Mouse (Mus musculus): ENCODE data around the gene Cfap73. TPM values are rescaled to one million over a fixed set of nuclear protein-coding genes. Genes with fewer than 3 reads are reported as not detected.

Cfap73 gene
- polyA plus RNA-seq, 1 experiment from 2014 or later, result 0.10 TPM

DNA sequence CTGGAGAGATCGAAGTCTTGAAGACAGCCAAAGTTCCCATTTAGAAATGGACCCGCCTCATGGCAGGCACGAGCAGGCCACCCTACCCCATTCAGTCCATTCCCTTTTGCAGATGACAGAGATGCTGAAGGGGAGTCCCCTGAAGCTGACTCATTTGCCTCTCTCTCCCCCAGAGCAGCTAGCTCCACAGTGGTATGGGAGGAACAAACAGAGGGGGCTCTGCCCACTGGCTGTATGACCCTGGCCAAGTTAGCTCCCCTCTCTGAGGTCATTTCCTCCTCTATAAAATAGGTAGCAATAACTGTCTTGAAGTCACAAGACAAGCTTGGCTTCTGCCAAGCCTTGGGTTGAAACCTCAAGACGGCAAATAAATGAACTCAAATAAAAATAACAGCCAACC lies 50.5 kb downstream of the Cfap73 start:
- 84% methylated on average over 4 of the region's 4 CpGs for WGBS
- no peak for ATAC-seq (ENCODE audit: low FRiP score, low TSS enrichment)
- peaks cover 5% of the 10 kb centered on the region for H3K4me1 ChIP-seq (replicated peaks; ENCODE audit: control insufficient read depth, insufficient read depth)

DNA sequence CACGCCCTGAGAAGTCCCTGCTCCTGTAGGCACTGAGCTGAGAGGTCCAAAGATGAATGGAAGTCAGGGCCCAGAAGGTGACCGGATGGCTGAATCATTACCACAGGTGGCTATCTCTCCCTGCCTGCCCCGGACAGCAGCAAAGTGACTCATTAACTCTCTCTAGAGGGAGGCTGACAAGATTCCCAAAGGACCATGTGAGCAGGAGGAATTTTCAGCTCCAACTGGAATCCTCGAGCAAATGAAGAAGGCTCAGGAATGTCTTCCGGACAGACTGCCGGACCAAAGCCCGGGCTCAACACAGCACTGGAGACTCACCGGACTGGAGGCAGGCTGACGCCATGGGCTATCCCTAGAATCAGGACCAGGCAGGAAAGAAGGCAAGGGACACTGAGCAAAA lies 52.0 kb downstream of the Cfap73 start:
- DNase-seq (ENCODE audit: low spot score), result no peak
- no peak overlapping the region for H3K9ac ChIP-seq (ENCODE audit: low read length)
- H3K4me2 ChIP-seq (replicated peaks; ENCODE audit: low read depth), result no peak overlapping the region
- ATAC-seq (ENCODE audit: low FRiP score, low TSS enrichment), result no peak
- H3K4me1 ChIP-seq (replicated peaks; ENCODE audit: control insufficient read depth, insufficient read depth), result peaks cover 7% of the 10 kb centered on the region
- WGBS, result 78% methylated on average over 9 of the region's 9 CpGs
- H3K9me3 ChIP-seq (ENCODE audit: control insufficient read depth, low read length), result no peaks in the 10 kb centered on the region
- no peaks in the 10 kb centered on the region for H3K27me3 ChIP-seq (ENCODE audit: control insufficient read depth, insufficient read depth, low read length)
- no peak overlapping the region for H3K27ac ChIP-seq (replicated peaks)
- peaks cover 16% of the 10 kb centered on the region; the same call in 1 of the 2 replicates for H3K36me3 ChIP-seq (ENCODE audit: control insufficient read depth, insufficient read depth, low read length)
- H3K4me3 ChIP-seq (ENCODE audit: low read depth, low read length), result no peak overlapping the region
- TF ChIP-seq CTCF (IDR thresholded peaks at IDR 0.05; ENCODE audit: low read depth), result no peak
- no peak for TF ChIP-seq EP300 (optimal IDR thresholded peaks at IDR 0.05)

More for the DNA sequence above, 50.5 kb downstream of the Cfap73 start:
- H3K27me3 ChIP-seq (ENCODE audit: control insufficient read depth, insufficient read depth, low read length), result no peaks in the 10 kb centered on the region
- TF ChIP-seq EP300 (optimal IDR thresholded peaks at IDR 0.05), result no peak
- no peak for TF ChIP-seq CTCF (IDR thresholded peaks at IDR 0.05; ENCODE audit: low read depth)
- DNase-seq (ENCODE audit: low spot score), result no peak
- H3K4me3 ChIP-seq (ENCODE audit: low read depth, low read length), result no peak overlapping the region
- H3K36me3 ChIP-seq (ENCODE audit: control insufficient read depth, insufficient read depth, low read length), result peaks cover 16% of the 10 kb centered on the region; the same call in 1 of the 2 replicates
- H3K9me3 ChIP-seq (ENCODE audit: control insufficient read depth, low read length), result no peaks in the 10 kb centered on the region
- H3K4me2 ChIP-seq (replicated peaks; ENCODE audit: low read depth), result no peak overlapping the region
- no peak overlapping the region for H3K9ac ChIP-seq (ENCODE audit: low read length)
- no peak overlapping the region for H3K27ac ChIP-seq (replicated peaks)

DNA sequence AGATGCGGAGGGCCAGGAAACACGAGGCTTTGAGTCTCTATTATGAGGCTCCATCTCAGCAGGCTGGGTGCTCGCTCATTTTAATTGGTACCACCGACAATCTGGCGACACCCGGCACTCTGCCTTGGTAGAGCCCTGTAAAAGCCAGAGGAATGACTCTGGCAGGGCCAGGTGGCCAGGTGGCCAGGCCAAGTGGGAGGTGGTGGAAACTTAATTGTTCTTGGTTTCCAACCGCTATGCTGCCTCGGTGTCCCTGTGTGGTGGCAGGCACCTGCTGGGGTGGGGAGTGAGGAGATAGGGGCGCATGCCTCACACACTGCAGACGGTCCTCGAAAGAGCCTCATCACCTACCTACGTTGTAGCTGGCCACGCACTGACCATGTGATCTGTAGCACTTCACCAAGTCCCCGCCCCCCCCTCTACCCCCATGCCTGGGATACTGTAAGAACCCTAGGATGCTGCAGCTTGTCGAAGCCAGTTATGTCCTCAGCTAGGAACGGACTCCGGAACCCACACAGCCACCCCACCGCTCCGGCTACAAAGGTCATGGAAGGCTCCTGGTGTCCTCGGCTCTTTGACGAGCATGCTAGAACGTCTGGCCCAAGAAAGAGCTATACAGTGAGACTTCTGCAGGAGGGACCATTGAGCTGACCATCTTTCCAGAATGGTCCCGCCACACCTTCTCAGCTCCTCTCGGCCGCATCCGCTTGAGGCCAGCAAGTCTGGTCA lies 54.0 kb downstream of the Cfap73 start:
- no peak for ATAC-seq (ENCODE audit: low FRiP score, low TSS enrichment)
- Histone ChIP-seq H3K9ac (ENCODE audit: low read length) (peak overlapping the region; percentile 4; the same call in 1 of the 2 replicates), H3K4me2 (replicated peaks; ENCODE audit: low read depth) (0 out of 2 replicates have a peak overlapping the region, but pooled peaks have one; percentile 37)

GRCm38 (mm10) chr5:120579211-120579897 lies 54.7 kb downstream of the Cfap73 start:
- peak overlapping the region; percentile 91 for H3K27ac ChIP-seq (replicated peaks)
- TF ChIP-seq EP300 (optimal IDR thresholded peaks at IDR 0.05) (no peak), CTCF (IDR thresholded peaks at IDR 0.05; ENCODE audit: low read depth) (no peak)
- DNase-seq (ENCODE audit: low spot score) (peak; percentile 55), ATAC-seq (ENCODE audit: low FRiP score, low TSS enrichment) (peak; percentile 58; the same call in 1 of the 2 replicates)
- H3K4me3 ChIP-seq (ENCODE audit: low read depth, low read length), result no peak overlapping the region
- peak overlapping the region; percentile 37 for H3K4me2 ChIP-seq (replicated peaks; ENCODE audit: low read depth)
- H3K4me1 ChIP-seq (replicated peaks; ENCODE audit: control insufficient read depth, insufficient read depth), result peaks cover 9% of the 10 kb centered on the region; the same call in 1 of the 2 replicates
- no peaks in the 10 kb centered on the region for H3K9me3 ChIP-seq (ENCODE audit: control insufficient read depth, low read length)
- peak overlapping the region; percentile 43; the same call in 1 of the 2 replicates for H3K9ac ChIP-seq (ENCODE audit: low read length)
- no peaks in the 10 kb centered on the region for H3K27me3 ChIP-seq (ENCODE audit: control insufficient read depth, insufficient read depth, low read length)
- H3K36me3 ChIP-seq (ENCODE audit: control insufficient read depth, insufficient read depth, low read length), result 0 out of 2 replicates have a peak, but pooled peaks cover 9% of the 10 kb centered on the region
- WGBS, result 36% methylated on average over 26 of the region's 26 CpGs

More for the DNA sequence above, 54.0 kb downstream of the Cfap73 start:
- Histone ChIP-seq H3K27me3 (ENCODE audit: control insufficient read depth, insufficient read depth, low read length) (no peaks in the 10 kb centered on the region), H3K36me3 (ENCODE audit: control insufficient read depth, insufficient read depth, low read length) (peaks cover 16% of the 10 kb centered on the region; the same call in 1 of the 2 replicates), H3K4me3 (ENCODE audit: low read depth, low read length) (no peak overlapping the region), H3K9me3 (ENCODE audit: control insufficient read depth, low read length) (no peaks in the 10 kb centered on the region), H3K27ac (replicated peaks) (peak overlapping the region; percentile 91), H3K4me1 (replicated peaks; ENCODE audit: control insufficient read depth, insufficient read depth) (peaks cover 9% of the 10 kb centered on the region; the same call in 1 of the 2 replicates)
- no peak for DNase-seq (ENCODE audit: low spot score)
- TF ChIP-seq EP300 (optimal IDR thresholded peaks at IDR 0.05), result no peak
- no peak for TF ChIP-seq CTCF (IDR thresholded peaks at IDR 0.05; ENCODE audit: low read depth)
- WGBS, result 90% methylated on average over 26 of the region's 26 CpGs

DNA sequence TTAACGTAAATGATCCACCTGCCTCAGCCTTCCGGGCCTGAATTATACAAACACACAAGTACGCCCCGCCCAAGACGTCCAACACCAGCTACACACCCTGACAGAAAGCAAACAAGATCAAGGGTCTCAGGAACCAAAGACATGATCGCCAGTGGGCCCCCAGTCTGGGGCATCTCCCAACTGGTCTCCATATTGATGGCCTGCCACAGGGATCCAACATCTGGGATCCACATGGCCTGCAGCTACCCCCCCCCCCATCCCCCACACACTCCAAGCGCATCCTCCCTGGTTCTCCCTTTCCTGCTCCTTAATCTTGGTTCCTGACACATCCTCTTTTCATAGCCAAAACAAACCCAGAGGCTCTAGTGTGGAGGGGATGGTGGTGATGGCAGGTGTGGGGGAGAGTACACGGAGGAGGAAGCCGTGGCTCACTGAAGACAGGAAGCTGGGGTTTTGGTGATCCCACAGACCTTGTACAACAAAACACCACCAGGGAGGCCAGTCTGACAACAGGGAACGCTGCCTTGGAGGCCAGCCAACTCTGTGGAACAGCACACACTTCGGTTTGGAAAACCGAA lies 55.4 kb downstream of the Cfap73 start:
- Histone ChIP-seq H3K27ac (replicated peaks) (peak overlapping the region; percentile 91), H3K36me3 (ENCODE audit: control insufficient read depth, insufficient read depth, low read length) (0 out of 2 replicates have a peak, but pooled peaks cover 4% of the 10 kb centered on the region), H3K9ac (ENCODE audit: low read length) (0 out of 2 replicates have a peak overlapping the region, but pooled peaks have one; percentile 43), H3K27me3 (ENCODE audit: control insufficient read depth, insufficient read depth, low read length) (no peaks in the 10 kb centered on the region), H3K4me2 (replicated peaks; ENCODE audit: low read depth) (peak overlapping the region; percentile 37), H3K9me3 (ENCODE audit: control insufficient read depth, low read length) (no peaks in the 10 kb centered on the region), H3K4me3 (ENCODE audit: low read depth, low read length) (no peak overlapping the region), H3K4me1 (replicated peaks; ENCODE audit: control insufficient read depth, insufficient read depth) (peaks cover 9% of the 10 kb centered on the region; the same call in 1 of the 2 replicates)
- ATAC-seq (ENCODE audit: low FRiP score, low TSS enrichment), result peak; percentile 31
- peak; percentile 41 for DNase-seq (ENCODE audit: low spot score)
- WGBS, result 18% methylated on average over 12 of the region's 12 CpGs
- TF ChIP-seq CTCF (IDR thresholded peaks at IDR 0.05; ENCODE audit: low read depth) (no peak), EP300 (optimal IDR thresholded peaks at IDR 0.05) (no peak)

Other genes starting within 250 kb of the Cfap73 start
- gene Lhx5, start 202.5 kb downstream of the Cfap73 start, polyA plus RNA-seq (2015; fragmentation: Nextera tagmentation; extraction: Ambion mirVana), result 0.16 and 0.18 TPM in 2 replicates
- gene Sdsl, start 161.4 kb downstream of the Cfap73 start, polyA plus RNA-seq (2015; fragmentation: Nextera tagmentation; extraction: Ambion mirVana), result 16.2 and 16.8 TPM in 2 replicates
- gene Sds, start 157.7 kb downstream of the Cfap73 start, polyA plus RNA-seq (2015; fragmentation: Nextera tagmentation; extraction: Ambion mirVana), result not detected in 2 replicates
- 42.6 and 45.9 TPM in 2 replicates for gene Plbd2, start 130.6 kb downstream of the Cfap73 start, polyA plus RNA-seq (2015; fragmentation: Nextera tagmentation; extraction: Ambion mirVana)
- 4.9 and 5.2 TPM in 2 replicates for gene Slc8b1, start 123.1 kb downstream of the Cfap73 start, polyA plus RNA-seq (2015; fragmentation: Nextera tagmentation; extraction: Ambion mirVana)
- gene Tpcn1, start 45.6 kb downstream of the Cfap73 start, polyA plus RNA-seq (2015; fragmentation: Nextera tagmentation; extraction: Ambion mirVana), result 12.7 and 13.9 TPM in 2 replicates
- 0.25 and 0.36 TPM in 2 replicates for gene Iqcd, start 45.2 kb downstream of the Cfap73 start, polyA plus RNA-seq (2015; fragmentation: Nextera tagmentation; extraction: Ambion mirVana)
- 12.1 TPM in 2 replicates for gene Rita1, start 21.6 kb downstream of the Cfap73 start, polyA plus RNA-seq (2015; fragmentation: Nextera tagmentation; extraction: Ambion mirVana)
- 22.5 and 23.0 TPM in 2 replicates for gene Ddx54, start 21.5 kb downstream of the Cfap73 start, polyA plus RNA-seq (2015; fragmentation: Nextera tagmentation; extraction: Ambion mirVana)
- gene Rasal1, start 14.6 kb upstream of the Cfap73 start, polyA plus RNA-seq (2015; fragmentation: Nextera tagmentation; extraction: Ambion mirVana), result 0.08 and 0.44 TPM in 2 replicates
- gene Dtx1, start 77.7 kb upstream of the Cfap73 start, polyA plus RNA-seq (2015; fragmentation: Nextera tagmentation; extraction: Ambion mirVana), result 2.0 and 3.1 TPM in 2 replicates
- gene Oas2, start 115.6 kb upstream of the Cfap73 start, polyA plus RNA-seq (2015; fragmentation: Nextera tagmentation; extraction: Ambion mirVana), result 0.59 and 0.74 TPM in 2 replicates
- gene Oas3, start 143.4 kb upstream of the Cfap73 start, polyA plus RNA-seq (2015; fragmentation: Nextera tagmentation; extraction: Ambion mirVana), result 0.40 and 0.41 TPM in 2 replicates
- not detected in 2 replicates for gene Oas1e, start 161.3 kb upstream of the Cfap73 start, polyA plus RNA-seq (2015; fragmentation: Nextera tagmentation; extraction: Ambion mirVana)
- gene Oas1c, start 178.3 kb upstream of the Cfap73 start, polyA plus RNA-seq (2015; fragmentation: Nextera tagmentation; extraction: Ambion mirVana), result 1.1 and 1.2 TPM in 2 replicates
- gene Oas1f, start 213.1 kb upstream of the Cfap73 start, polyA plus RNA-seq (2015; fragmentation: Nextera tagmentation; extraction: Ambion mirVana), result not detected in 2 replicates
- not detected in 2 replicates for gene Oas1h, start 227.2 kb upstream of the Cfap73 start, polyA plus RNA-seq (2015; fragmentation: Nextera tagmentation; extraction: Ambion mirVana)

Data from stomach, postnatal 0 days (tissue).